Mouse (Mus musculus): Measurements from ENCODE around the gene Slc39a9. TPM values are rescaled to one million over a fixed set of nuclear protein-coding genes. Genes with fewer than 3 reads are reported as not detected.

Slc39a9 gene
- 60.5 TPM for polyA plus RNA-seq (2014; fragmentation: Illumina TruSeq; extraction: RNeasy Lipid Tissue Mini Kit (QIAGEN cat#74804))

DNA sequence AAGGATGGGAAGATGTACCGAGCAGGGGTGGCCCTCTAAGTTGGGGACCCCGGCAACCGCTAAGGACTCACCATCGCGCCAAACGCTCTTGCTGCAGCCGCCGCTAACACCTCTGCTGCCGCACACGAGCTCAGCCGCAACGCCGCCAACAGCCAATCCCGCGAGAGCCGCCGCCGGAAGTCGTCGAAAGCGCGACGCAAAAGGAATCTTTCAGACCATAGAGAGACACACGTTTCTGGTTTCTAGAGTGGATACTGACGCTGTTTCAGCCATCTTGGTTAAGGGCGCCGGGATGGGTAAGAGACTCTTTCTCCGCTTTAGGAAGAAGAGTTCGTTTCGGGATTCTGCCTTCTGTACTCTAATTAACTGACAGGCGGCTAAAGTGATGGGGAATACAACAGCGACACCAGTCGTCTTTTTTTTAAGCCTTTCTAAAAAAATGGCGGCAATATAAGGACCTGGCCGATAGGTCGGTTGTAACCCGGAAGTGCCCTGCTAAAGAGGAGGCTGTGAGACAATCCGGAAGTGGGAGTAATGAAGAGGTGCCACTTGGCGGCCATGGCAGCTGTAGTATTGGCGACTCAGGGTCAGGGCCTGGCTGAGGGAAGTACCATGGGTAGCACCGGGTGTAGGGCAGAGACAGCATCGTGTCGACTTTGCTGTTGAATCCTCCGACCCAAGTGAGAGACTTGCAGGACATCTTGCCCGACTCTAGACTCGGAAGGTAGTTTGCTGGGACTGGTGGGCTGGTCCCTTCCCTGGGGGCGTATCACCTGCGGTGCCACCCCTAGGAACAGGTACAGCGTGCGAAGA lies at the start of gene Slc39a9, which contains the start of gene Erh:
Gene Slc39a9, plus strand, starts transcription at position 191 of the 813 bp plus-strand sequence.
Gene Erh, minus strand, starts transcription at position 649 of the 813 bp plus-strand sequence.

DNA sequence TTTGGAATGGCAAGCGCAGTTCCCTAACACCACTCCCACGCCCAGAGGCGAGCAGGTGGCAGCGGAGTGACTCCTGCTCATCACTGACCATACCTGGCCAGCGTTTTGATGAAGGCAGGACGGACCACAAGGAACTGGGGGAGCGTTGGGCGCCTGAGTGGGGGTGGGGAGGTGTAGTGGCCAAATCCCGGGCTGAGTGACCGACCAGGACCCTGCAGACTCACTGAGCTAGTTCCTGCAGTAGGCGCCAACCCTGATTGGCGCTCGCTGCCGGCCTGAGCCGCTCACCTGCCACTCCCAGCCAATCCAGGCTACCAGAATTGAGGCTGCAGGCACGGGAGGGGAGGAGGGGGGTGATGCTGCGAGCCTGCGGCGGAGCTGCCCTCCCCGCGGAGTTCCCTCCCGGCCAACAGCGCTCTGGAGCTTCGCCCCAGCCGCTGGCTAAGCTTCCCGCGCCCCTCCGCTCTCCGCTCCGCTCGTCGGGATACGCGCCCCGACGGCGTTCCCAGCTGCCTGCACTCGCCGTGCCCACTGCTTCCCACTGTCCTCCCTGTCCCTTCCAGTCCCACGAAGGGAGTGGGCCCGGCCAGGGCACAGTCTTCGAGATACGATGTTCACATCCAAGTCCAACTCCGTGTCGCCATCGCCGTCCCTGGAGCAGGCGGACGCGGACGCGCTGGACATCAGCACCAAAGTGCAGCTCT lies 48.7 kb downstream of the Slc39a9 start, which contains the start of gene Plekhd1:
Gene Plekhd1, plus strand, starts transcription at position 323 of the 704 bp plus-strand sequence.

Other genes starting within 250 kb of the Slc39a9 start
- 31.0 TPM for gene Dcaf5, start 207.3 kb upstream of the Slc39a9 start, polyA plus RNA-seq (2014; fragmentation: Illumina TruSeq; extraction: RNeasy Lipid Tissue Mini Kit (QIAGEN cat#74804))
- gene Exd2, start 180.8 kb upstream of the Slc39a9 start, polyA plus RNA-seq (2014; fragmentation: Illumina TruSeq; extraction: RNeasy Lipid Tissue Mini Kit (QIAGEN cat#74804)), result 18.5 TPM
- gene Galnt16, start 125.6 kb upstream of the Slc39a9 start, polyA plus RNA-seq (2014; fragmentation: Illumina TruSeq; extraction: RNeasy Lipid Tissue Mini Kit (QIAGEN cat#74804)), result 2.5 TPM
- gene Erh, start 458 bp downstream of the Slc39a9 start, polyA plus RNA-seq (2014; fragmentation: Illumina TruSeq; extraction: RNeasy Lipid Tissue Mini Kit (QIAGEN cat#74804)), result 79.3 TPM
- 4.4 TPM for gene Plekhd1, start 48.7 kb downstream of the Slc39a9 start, polyA plus RNA-seq (2014; fragmentation: Illumina TruSeq; extraction: RNeasy Lipid Tissue Mini Kit (QIAGEN cat#74804))
- 0.17 TPM for gene Ccdc177, start 116.8 kb downstream of the Slc39a9 start, polyA plus RNA-seq (2014; fragmentation: Illumina TruSeq; extraction: RNeasy Lipid Tissue Mini Kit (QIAGEN cat#74804))
- 51.4 TPM for gene Susd6, start 146.6 kb downstream of the Slc39a9 start, polyA plus RNA-seq (2014; fragmentation: Illumina TruSeq; extraction: RNeasy Lipid Tissue Mini Kit (QIAGEN cat#74804))

Data from ovary, adult 10 weeks (tissue).